ENCODE assay signal across 18 mouse cellular contexts in the genomic region with DNA sequence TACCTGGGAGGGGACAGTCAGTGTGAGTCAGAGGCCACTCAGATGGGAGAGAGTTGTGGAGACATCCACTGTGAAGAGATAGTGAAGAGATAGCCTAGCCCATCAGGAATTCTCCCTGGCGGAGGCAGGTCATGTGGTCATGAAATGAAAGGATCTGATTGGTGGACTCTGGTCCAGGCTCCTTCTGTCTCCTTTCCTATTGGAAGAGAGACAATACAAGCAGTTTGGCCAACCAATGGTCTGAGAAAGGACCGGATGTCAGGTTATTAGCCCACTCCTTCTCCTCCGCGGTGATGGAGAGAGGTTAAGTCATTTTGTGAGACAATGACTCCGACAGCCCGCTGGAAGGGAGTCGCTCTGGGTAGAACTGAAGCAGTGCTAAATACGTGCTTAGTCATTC. TPM values are rescaled to one million over a fixed set of nuclear protein-coding genes. Genes with fewer than 3 reads are reported as not detected.
DNase-seq lines count a peak whose midpoint lies in the region; ATAC-seq and TF ChIP-seq lines count a peak whose summit lies in the region.
"Had no signal": no experiment of that assay in that cellular context is flagged by ENCODE, and none has a peak within 500 bp of the region (broad histone marks: within the 10 kb centered on the region; RNA-seq: fewer than 3 reads in every experiment).

No protein-coding gene starts in this region.

- H3K79me3 ChIP-seq in C2C12 (ENCODE audit: low read depth) = no peaks in the 10 kb centered on the region

- TF ChIP-seq CTCF in C2C12 (IDR thresholded peaks at IDR 0.05; ENCODE audit: control insufficient read depth, insufficient read depth, insufficient read length) = no peak
- TF ChIP-seq CTCF in ES-Bruce4 (IDR thresholded peaks at IDR 0.05; ENCODE audit: low read depth, low read length) = no peak
- no peak for TF ChIP-seq CTCF in brain, embryonic 14.5 days (IDR thresholded peaks at IDR 0.05; ENCODE audit: borderline replicate concordance, extremely low read depth, insufficient read depth, insufficient read length)

- TF ChIP-seq EP300 in ES-Bruce4 (IDR thresholded peaks at IDR 0.05; ENCODE audit: insufficient read depth, low read depth, low read length) = no peak

- no peak overlapping the region for H3K4me2 ChIP-seq in liver, embryonic 11.5 days
- H3K4me2 ChIP-seq: heart, embryonic 11.5 days; limb, embryonic 13.5 days; midbrain, embryonic 11.5 days had no signal

- no peaks in the 10 kb centered on the region for H3K27me3 ChIP-seq in liver, embryonic 11.5 days (replicated peaks; ENCODE audit: control insufficient read depth, insufficient read depth, low read length)
- H3K27me3 ChIP-seq in C2C12 (ENCODE audit: control insufficient read depth, insufficient read depth, insufficient read length) (no peaks in the 10 kb centered on the region), ES-Bruce4 (ENCODE audit: control insufficient read depth, insufficient read depth, low read length, poor library complexity, severe bottlenecking) (no peaks in the 10 kb centered on the region)
- H3K27me3 ChIP-seq: limb, embryonic 13.5 days had no signal

- WGBS in liver, embryonic 11.5 days = 64% methylated on average over 8 of the region's 8 CpGs

- no peak overlapping the region for H3K4me3 ChIP-seq in liver, embryonic 11.5 days (ENCODE audit: low read depth, low read length)
- no peak overlapping the region for H3K4me3 ChIP-seq in C2C12 (ENCODE audit: insufficient read depth, poor library complexity, severe bottlenecking)
- peak overlapping the region; percentile 98 for H3K4me3 ChIP-seq in ES-Bruce4 (ENCODE audit: low read depth, low read length)
- H3K4me3 ChIP-seq: embryonic facial prominence, embryonic 10.5 days; limb, embryonic 13.5 days; myocyte had no signal

- no peaks in the 10 kb centered on the region for H3K4me1 ChIP-seq in liver, embryonic 11.5 days (replicated peaks; ENCODE audit: control insufficient read depth, insufficient read depth, low read length)
- H3K4me1 ChIP-seq in ES-Bruce4 (ENCODE audit: control insufficient read depth, insufficient read depth, low read length) = no peaks in the 10 kb centered on the region

- peak; percentile 66 for TF ChIP-seq POLR2A in ES-Bruce4 (IDR thresholded peaks at IDR 0.05; ENCODE audit: insufficient read depth, low read length)
- no peak for TF ChIP-seq POLR2A in brain, embryonic 14.5 days (IDR thresholded peaks at IDR 0.05; ENCODE audit: borderline replicate concordance, extremely low read depth, insufficient read depth, insufficient read length, poor library complexity, severe bottlenecking)

- H3K9ac ChIP-seq in liver, embryonic 11.5 days (ENCODE audit: low read depth, low read length) = no peak overlapping the region
- peak overlapping the region; percentile 82 for H3K9ac ChIP-seq in ES-Bruce4 (ENCODE audit: low read depth, poor library complexity, severe bottlenecking)
- H3K9ac ChIP-seq: limb, embryonic 13.5 days had no signal

- H3K36me3 ChIP-seq in liver, embryonic 11.5 days (ENCODE audit: control insufficient read depth, insufficient read depth, low read length) = no peaks in the 10 kb centered on the region
- H3K36me3 ChIP-seq in C2C12 (ENCODE audit: control insufficient read depth, insufficient read depth) = no peaks in the 10 kb centered on the region
- no peaks in the 10 kb centered on the region; the same call in 1 of the 2 replicates for H3K36me3 ChIP-seq in ES-Bruce4 (ENCODE audit: control insufficient read depth, insufficient read depth, low read length, poor library complexity, severe bottlenecking)
- H3K36me3 ChIP-seq: embryonic facial prominence, embryonic 10.5 days; limb, embryonic 13.5 days had no signal

- ATAC-seq in liver, embryonic 11.5 days (replicated peaks; ENCODE audit: low FRiP score) = peak; percentile 35
- ATAC-seq: inflammation-experienced regulatory T-cells, adult 6 months had no signal

- no peak overlapping the region for H3ac ChIP-seq in C2C12 (ENCODE audit: control insufficient read depth, insufficient read length, low read depth)

- no peaks in the 10 kb centered on the region for H3K9me3 ChIP-seq in liver, embryonic 11.5 days (ENCODE audit: control insufficient read depth, low read length)
- no peaks in the 10 kb centered on the region for H3K9me3 ChIP-seq in ES-Bruce4 (replicated peaks; ENCODE audit: control insufficient read depth, insufficient read depth, low read length, poor library complexity, severe bottlenecking)

- H3K27ac ChIP-seq in liver, embryonic 11.5 days (ENCODE audit: low read depth, low read length) = no peak overlapping the region
- 0 out of 2 replicates have a peak overlapping the region, but pooled peaks have one; percentile 21 for H3K27ac ChIP-seq in ES-Bruce4 (ENCODE audit: insufficient read depth, low read length)
- H3K27ac ChIP-seq: embryonic facial prominence, embryonic 10.5 days had no signal

- no peaks in the 10 kb centered on the region for H3K79me2 ChIP-seq in C2C12 (ENCODE audit: control insufficient read depth, insufficient read depth)

- DNase-seq in liver, embryonic 11.5 days (ENCODE audit: low spot score) = no peak
- no peak for DNase-seq in liver
- peak; percentile 44 for DNase-seq in brain, embryonic 14.5 days (ENCODE audit: low read depth)
- no peak for DNase-seq in left cerebral cortex, adult 11 months (ENCODE audit: low spot score)
- DNase-seq in cerebellum, postnatal 14 days = no peak
- DNase-seq: adrenal gland, adult 8-10 months; cerebellum, postnatal 25 days; gastrocnemius, postnatal 25 days; lung, postnatal 10 days; spleen, adult 18-20 months had no signal

TF ChIP-seq in C2C12, 6 proteins besides CTCF, POLR2A, EP300 and RAD21:
- TF ChIP-seq USF1 (IDR thresholded peaks at IDR 0.05; ENCODE audit: low read depth) = peak; percentile 10
- TF ChIP-seq CEBPB (IDR thresholded peaks at IDR 0.05; ENCODE audit: low read depth) = no peak

RNA-seq across cellular contexts. Expression of a gene that starts 26.8 kb away (rescaled TPM):
- 4.3 and 4.8 TPM in 2 replicates for polyA plus RNA-seq in liver, embryonic 11.5 days (2014; fragmentation: Nextera tagmentation; extraction: Ambion mirVana)
- polyA plus RNA-seq in C2C12 (2012; fragmentation: generic; extraction: Trizol) = not detected
- polyA plus RNA-seq in ES-Bruce4 (2011; ENCODE audit: insufficient read depth, insufficient read length, low read depth, missing spikeins) = 0.50 and 0.55 TPM in 2 replicates
- 0.08 and 0.10 TPM in 2 replicates for polyA plus RNA-seq in brain, embryonic 14.5 days (2012; rRNA removed)
- polyA plus RNA-seq: embryonic facial prominence, embryonic 10.5 days; midbrain, embryonic 11.5 days; myocyte had no signal
